Mouse (Mus musculus) neural tube, embryonic 13.5 days (tissue): ENCODE results near the gene Rcbtb1. TPM values are rescaled to one million over a fixed set of nuclear protein-coding genes. Genes with fewer than 3 reads are reported as not detected.
"Not testable (repeated sequence)": the region's sequence is repeated elsewhere in the genome, so short reads cannot be mapped to it uniquely, and the experiment has no call there.

Experiments
- ATAC-seq: fragments of 200-750 bp; cut with Nextera tagmentation; 2 replicates; pipeline ENCODE4 v1.8.0; 2017; ENCODE audit warnings: low read depth, mild to moderate bottlenecking, moderate TSS enrichment, moderate library complexity
- H3K27ac ChIP-seq: fragments of 300-500 bp; sonication (generic); replicated peaks from 2 replicates; pipeline ENCODE4 v1.5.1; 2015; ENCODE audit warnings: moderate library complexity, mild to moderate bottlenecking, inconsistent platforms
- H3K27me3 ChIP-seq: fragments of 300-500 bp; sonication (generic); 2 replicates; pipeline ENCODE4 v1.6.1; 2015; ENCODE audit warnings: mild to moderate bottlenecking, inconsistent platforms
- H3K36me3 ChIP-seq: fragments of 300-500 bp; sonication (generic); 2 replicates; pipeline ENCODE4 v1.6.1; 2015; ENCODE audit warnings: mild to moderate bottlenecking, inconsistent platforms
- H3K4me1 ChIP-seq: fragments of 300-500 bp; sonication (generic); replicated peaks from 2 replicates; pipeline ENCODE4 v1.6.1; 2015; ENCODE audit warnings: inconsistent platforms
- H3K4me2 ChIP-seq: fragments of 300-500 bp; sonication (generic); 2 replicates; pipeline ENCODE4 v1.6.1; 2015; ENCODE audit warnings: inconsistent platforms, mild to moderate bottlenecking, moderate library complexity
- H3K4me3 ChIP-seq: fragments of 300-500 bp; sonication (generic); 2 replicates; pipeline ENCODE4 v1.5.1; 2015; ENCODE audit warnings: mild to moderate bottlenecking, inconsistent platforms
- H3K9ac ChIP-seq: fragments of 300-500 bp; sonication (generic); 2 replicates; pipeline ENCODE4 v1.6.1; 2015; ENCODE audit warnings: moderate library complexity, mild to moderate bottlenecking, inconsistent platforms
- H3K9me3 ChIP-seq: fragments of 300-500 bp; sonication (generic); 2 replicates; pipeline ENCODE4 v1.6.1; 2016; ENCODE audit warnings: inconsistent platforms
- WGBS: fragments of 180-500 bp; shearing (Covaris S2); methylation state at CpG from one replicate; pipeline ENCODE4 v1.1.7; 2015; 5-methylcytosine and 5-hydroxymethylcytosine counted together
- polyA plus RNA-seq: library from polyadenylated mRNA; unstranded; fragments of >200 nt; fragmentation: Nextera tagmentation; extraction: Ambion mirVana; gene quantifications from 2 replicates; pipeline ENCODE4 v1.2.1, GENCODE M21; 2015

Gene Rcbtb1
- polyA plus RNA-seq, 1 experiment from 2014 or later: 58.6 TPM

DNA sequence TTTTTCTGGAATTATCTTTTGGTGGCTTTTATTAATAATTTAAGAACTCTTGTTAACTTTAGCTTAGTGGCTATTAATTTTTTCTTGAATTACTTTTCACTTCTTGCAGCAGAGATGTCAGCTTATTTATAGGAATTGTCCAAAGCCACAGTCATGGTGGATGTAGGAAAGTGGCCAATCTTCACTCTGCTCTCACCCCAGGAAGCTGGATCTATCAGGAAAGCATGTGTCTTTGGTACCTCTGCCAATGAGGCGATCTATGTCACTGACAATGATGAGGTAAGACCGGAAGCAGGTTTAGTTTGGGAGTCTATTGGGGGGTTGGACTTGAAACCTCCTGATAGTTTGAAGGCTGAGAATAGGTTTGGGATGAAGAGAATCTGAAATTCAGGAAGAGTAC is 8.8 kb downstream of the Rcbtb1 start:
- ATAC-seq: no peak
- H3K4me2 ChIP-seq: no peak overlapping the region
- H3K4me1 ChIP-seq: peaks cover 37% of the 10 kb centered on the region
- H3K36me3 ChIP-seq: peaks cover 35% of the 10 kb centered on the region
- H3K27me3 ChIP-seq: no peaks in the 10 kb centered on the region
- 96% methylated on average over 2 of the region's 2 CpGs for WGBS
- H3K4me3 ChIP-seq: no peak overlapping the region
- no peak overlapping the region for H3K27ac ChIP-seq
- no peak overlapping the region for H3K9ac ChIP-seq
- H3K9me3 ChIP-seq: no peaks in the 10 kb centered on the region

DNA sequence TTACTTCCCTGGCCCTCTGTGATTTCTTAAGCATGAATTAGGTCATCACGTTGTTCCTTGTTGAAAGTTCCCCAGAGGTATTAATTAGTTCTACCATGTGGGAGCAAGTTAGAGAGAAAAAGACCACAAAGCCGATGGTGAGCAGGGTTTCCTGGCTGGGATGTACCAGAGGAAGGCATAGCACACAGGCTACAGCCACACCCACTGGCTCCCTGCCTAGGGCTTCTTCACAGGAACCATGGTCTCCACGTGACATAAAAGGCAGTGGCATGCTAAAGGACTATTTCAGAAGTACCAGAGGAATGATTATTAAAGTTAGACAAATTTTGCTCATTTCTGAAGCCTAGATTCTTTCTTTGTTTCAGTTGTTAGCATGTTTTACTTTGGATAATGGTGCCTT is 18.2 kb downstream of the Rcbtb1 start:
- Histone ChIP-seq H3K9ac (no peak overlapping the region), H3K4me3 (no peak overlapping the region), H3K9me3 (no peaks in the 10 kb centered on the region), H3K4me1 (no peaks in the 10 kb centered on the region), H3K4me2 (no peak overlapping the region), H3K27ac (no peak overlapping the region), H3K36me3 (peaks cover 87% of the 10 kb centered on the region), H3K27me3 (no peaks in the 10 kb centered on the region)
- WGBS: 91% methylated on average over 3 of the region's 3 CpGs
- ATAC-seq: no peak

DNA sequence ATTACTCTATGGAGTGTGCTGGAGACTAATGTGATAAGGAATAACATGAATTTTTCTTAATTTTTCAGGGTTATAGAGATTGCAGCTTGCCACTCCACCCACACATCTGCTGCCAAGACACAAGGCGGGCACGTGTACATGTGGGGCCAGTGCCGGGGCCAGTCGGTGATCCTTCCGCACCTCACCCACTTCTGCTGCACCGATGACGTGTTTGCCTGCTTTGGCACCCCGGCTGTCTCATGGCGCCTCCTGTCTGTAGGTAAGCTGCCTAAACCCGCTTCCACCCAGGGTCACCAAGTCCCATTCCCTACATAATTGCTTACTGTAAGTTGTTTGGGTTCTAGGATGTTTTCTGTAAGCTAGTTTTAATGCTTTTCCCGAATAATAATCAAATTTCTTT is 25.2 kb downstream of the Rcbtb1 start:
- no peak for ATAC-seq
- 93% methylated on average over 11 of the region's 11 CpGs for WGBS
- H3K4me3 ChIP-seq: no peak overlapping the region
- H3K4me2 ChIP-seq: no peak overlapping the region
- no peak overlapping the region for H3K9ac ChIP-seq
- H3K27me3 ChIP-seq: no peaks in the 10 kb centered on the region
- peaks cover 92% of the 10 kb centered on the region for H3K36me3 ChIP-seq
- H3K9me3 ChIP-seq: no peaks in the 10 kb centered on the region
- H3K27ac ChIP-seq: no peak overlapping the region
- no peaks in the 10 kb centered on the region for H3K4me1 ChIP-seq

DNA sequence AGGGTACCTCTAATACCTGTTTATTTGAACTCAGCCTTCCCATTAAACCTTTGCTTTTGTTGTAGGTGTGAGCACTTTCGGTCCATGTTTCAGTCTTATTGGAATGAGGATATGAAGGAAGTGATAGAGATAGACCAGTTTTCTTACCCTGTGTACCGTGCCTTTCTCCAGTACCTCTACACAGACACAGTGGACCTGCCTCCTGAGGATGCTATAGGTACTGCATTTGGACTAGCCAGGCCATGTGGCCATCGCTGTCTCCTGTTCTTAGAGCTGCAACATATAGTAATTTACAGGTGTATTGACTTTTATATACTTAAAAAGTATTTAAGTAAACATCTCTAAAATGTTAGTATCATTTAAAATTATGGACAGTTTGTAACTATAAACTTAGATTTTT is 28.8 kb downstream of the Rcbtb1 start:
- ATAC-seq: no peak
- H3K9ac ChIP-seq: no peak overlapping the region
- H3K27ac ChIP-seq: no peak overlapping the region
- 92% methylated on average over 3 of the region's 3 CpGs for WGBS
- no peaks in the 10 kb centered on the region for H3K27me3 ChIP-seq
- no peaks in the 10 kb centered on the region for H3K4me1 ChIP-seq
- no peak overlapping the region for H3K4me2 ChIP-seq
- peaks cover 95% of the 10 kb centered on the region for H3K36me3 ChIP-seq
- no peaks in the 10 kb centered on the region for H3K9me3 ChIP-seq
- no peak overlapping the region for H3K4me3 ChIP-seq

DNA sequence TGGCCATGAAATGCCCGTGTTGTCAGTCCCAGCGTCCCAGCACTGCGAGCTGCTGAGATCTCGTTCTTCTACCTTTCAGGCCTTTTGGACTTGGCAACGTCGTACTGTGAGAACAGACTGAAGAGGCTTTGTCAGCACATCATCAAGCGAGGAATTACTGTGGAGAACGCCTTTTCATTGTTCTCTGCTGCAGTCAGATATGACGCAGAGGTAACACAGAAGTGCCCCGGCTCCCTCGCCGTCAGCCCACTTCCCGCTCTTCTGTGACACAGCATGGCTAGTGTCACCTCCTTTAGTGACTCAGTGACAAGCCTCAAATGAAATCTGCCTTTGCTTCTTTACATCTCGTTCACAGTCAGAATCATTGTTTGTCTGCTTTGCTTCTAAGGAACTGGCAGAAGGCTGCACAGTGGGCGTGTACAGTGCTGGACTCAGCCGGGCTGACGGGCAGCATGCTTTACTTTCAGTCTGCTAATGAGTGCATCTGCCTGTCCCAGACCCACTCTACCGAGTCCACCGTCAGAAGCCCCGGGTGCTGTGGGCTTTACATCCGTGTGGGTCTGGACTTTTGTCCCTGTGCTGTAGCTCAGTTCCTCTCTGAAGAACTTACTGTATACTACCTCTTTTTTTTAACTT is 29.4 kb downstream of the Rcbtb1 start:
- WGBS: 91% methylated on average over 21 of the region's 21 CpGs
- Histone ChIP-seq H3K9ac (no peak overlapping the region), H3K4me2 (no peak overlapping the region), H3K27me3 (no peaks in the 10 kb centered on the region), H3K4me3 (no peak overlapping the region), H3K4me1 (no peaks in the 10 kb centered on the region), H3K36me3 (peaks cover 97% of the 10 kb centered on the region), H3K9me3 (no peaks in the 10 kb centered on the region), H3K27ac (no peak overlapping the region)
- ATAC-seq: no peak

DNA sequence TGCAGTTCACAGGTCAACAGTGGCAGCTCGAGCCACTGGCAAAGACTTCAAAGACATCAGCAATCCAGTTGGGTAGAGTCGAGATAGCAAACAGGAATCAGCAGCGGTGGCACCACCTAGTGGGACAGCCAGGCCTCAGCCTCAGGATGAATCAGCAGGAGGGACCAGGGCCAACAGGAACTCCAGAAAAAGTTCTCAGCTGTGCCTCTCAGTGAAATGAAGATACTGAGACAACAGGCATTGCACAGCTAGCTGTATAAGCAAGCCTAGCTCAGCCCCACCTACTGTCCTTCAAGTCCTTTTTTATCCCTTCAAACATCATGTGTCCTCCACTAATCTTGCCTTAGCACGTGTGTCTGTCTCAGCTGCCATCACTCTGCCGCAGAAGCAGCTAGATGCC is 31.0 kb downstream of the Rcbtb1 start:
- Histone ChIP-seq H3K9ac (no peak overlapping the region), H3K4me2 (no peak overlapping the region), H3K4me3 (no peak overlapping the region), H3K36me3 (peaks cover 94% of the 10 kb centered on the region), H3K9me3 (no peaks in the 10 kb centered on the region), H3K27me3 (no peaks in the 10 kb centered on the region), H3K4me1 (no peaks in the 10 kb centered on the region), H3K27ac (no peak overlapping the region)
- 73% methylated on average over 5 of the region's 5 CpGs for WGBS
- no peak for ATAC-seq

DNA sequence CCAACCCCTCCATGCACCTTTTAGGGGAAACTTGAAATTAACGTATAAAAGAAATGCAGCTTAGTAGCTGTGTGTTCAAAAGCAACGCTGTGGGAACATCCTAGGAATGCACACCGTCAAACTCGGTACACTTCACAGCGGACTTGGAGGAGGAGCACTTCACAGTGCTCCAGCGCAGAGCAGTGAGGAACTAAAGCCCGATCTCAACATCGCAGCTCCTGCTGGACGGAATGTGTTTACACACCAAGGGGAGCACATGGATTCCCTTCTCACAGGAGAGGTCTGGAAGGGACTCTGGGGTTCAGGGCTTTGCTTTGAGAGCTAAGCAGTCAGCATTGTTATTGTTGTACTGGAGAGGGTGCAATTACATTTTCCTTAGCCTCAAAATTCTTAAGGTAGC is 32.6 kb downstream of the Rcbtb1 start:
- 95% methylated on average over 9 of the region's 9 CpGs for WGBS

DNA sequence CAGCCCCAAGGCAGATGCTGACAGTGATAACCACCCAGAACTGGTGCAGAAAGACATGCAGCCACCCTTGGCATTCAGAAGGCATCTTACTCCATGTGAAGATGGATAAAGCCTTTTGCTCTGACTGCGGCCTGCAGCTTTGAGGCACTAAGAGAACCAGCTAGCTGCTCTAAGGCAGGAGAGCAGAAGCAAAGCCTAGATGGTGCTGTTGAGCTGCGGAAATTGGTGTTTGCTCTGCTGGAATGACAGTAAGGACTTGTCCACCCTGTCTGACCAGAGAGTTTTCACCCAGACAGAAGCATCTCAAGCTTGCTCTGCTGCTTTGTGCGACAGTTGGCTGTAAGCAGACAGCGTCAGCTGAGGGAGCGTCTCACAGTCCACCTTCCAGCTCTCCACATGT is 49.3 kb downstream of the Rcbtb1 start:
- H3K27me3 ChIP-seq, H3K36me3 ChIP-seq, H3K4me2 ChIP-seq, H3K9ac ChIP-seq, ATAC-seq, H3K4me1 ChIP-seq, H3K4me3 ChIP-seq, H3K9me3 ChIP-seq, H3K27ac ChIP-seq: not testable (repeated sequence)
- 78% methylated on average over 5 of the region's 5 CpGs for WGBS

More for the DNA sequence above, 32.6 kb downstream of the Rcbtb1 start:
- Histone ChIP-seq H3K4me2 (no peak overlapping the region), H3K9me3 (0 out of 2 replicates have a peak, but pooled peaks cover 3% of the 10 kb centered on the region), H3K36me3 (peaks cover 94% of the 10 kb centered on the region), H3K4me1 (no peaks in the 10 kb centered on the region), H3K27ac (no peak overlapping the region), H3K9ac (no peak overlapping the region), H3K27me3 (no peaks in the 10 kb centered on the region), H3K4me3 (no peak overlapping the region)
- no peak for ATAC-seq

DNA sequence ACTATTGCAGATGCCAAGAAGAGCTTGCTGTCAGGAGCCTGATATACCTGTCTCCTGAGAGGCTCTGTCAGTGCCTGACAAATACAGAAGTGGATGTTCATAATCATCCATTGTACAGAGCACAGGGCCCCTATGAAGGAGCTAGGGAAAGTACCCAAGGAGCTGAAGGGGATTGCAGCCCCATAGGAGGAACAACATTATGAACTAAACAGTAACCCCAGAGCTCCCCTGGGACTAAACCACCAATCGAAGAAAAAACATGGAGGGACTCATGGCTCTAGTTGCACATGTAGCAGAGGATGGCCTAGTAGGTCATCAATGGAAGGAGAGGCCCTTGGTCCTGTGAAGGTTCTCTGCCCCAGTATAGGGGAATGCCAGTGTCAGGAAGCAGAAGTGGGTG is 54.9 kb downstream of the Rcbtb1 start:
- H3K4me2 ChIP-seq, H3K4me3 ChIP-seq, H3K9ac ChIP-seq, H3K27ac ChIP-seq, H3K9me3 ChIP-seq, ATAC-seq, H3K27me3 ChIP-seq, H3K4me1 ChIP-seq, H3K36me3 ChIP-seq: not testable (repeated sequence)
- WGBS: 79% methylated on average over 1 of the region's 1 CpGs

DNA sequence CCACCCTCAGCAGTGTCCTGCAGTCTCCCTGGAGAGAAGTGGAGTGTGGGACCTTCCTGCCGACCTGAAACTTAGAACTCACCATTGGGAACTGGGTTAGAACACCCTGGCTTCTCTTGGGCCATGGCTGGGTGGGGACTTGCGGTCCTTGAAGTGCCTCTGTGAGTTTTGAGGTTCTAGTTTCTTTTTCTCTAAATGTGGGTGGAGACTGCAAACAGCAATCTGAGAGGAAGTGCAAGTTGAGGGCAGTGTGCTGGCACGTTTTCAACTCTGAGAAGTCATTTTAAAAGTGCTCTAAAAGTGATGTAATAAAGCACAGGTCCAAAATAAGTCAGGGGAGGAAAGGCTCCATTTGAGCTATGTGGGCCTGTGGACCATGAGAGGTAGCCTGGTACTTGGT is 59.0 kb downstream of the Rcbtb1 start, which contains the start of gene Gm6904:
Gm6904 (minus strand) TSS at position 161 of the 400 bp plus-strand sequence.
- Histone ChIP-seq H3K27me3 (no peaks in the 10 kb centered on the region), H3K9me3 (no peaks in the 10 kb centered on the region), H3K9ac (no peak within 1 kb of the TSS), H3K4me1 (no peaks in the 10 kb centered on the region), H3K4me3 (no peak within 1 kb of the TSS), H3K4me2 (no peak within 1 kb of the TSS), H3K36me3 (no peaks in the 10 kb centered on the region), H3K27ac (no peak within 1 kb of the TSS)
- WGBS: 66% methylated on average over 3 of the region's 3 CpGs
- ATAC-seq: no peak

DNA sequence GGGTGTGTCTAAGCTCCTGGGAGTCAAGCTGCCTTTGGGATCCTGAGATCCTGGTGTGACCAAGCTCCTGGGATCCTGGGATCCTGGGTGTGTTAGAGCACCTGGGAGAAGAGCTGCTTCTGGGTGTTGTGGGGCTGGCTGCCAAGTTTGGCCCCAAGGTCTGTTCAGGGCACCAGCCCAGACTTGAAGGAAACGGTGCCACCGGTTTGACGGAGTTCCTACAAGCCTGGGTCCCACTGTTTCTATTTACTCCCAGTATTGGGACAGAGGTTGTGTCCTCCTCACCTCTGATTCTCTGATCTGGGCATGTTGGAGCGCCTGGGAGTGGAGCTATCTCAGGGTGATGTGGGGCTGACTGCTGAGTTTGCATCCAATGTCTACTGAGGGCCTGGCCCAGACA is 74.0 kb downstream of the Rcbtb1 start:
- H3K9me3 ChIP-seq, H3K4me3 ChIP-seq, H3K36me3 ChIP-seq, H3K27ac ChIP-seq, H3K4me2 ChIP-seq, H3K4me1 ChIP-seq, H3K9ac ChIP-seq, ATAC-seq, H3K27me3 ChIP-seq: not testable (repeated sequence)
- 91% methylated on average over 4 of the region's 4 CpGs for WGBS
